Mouse (Mus musculus) left cerebral cortex, postnatal 4 days (tissue): Measurements from ENCODE around the gene Plxna2. TPM values are rescaled to one million over a fixed set of nuclear protein-coding genes. Genes with fewer than 3 reads are reported as not detected.

Experiments used
- DNase-seq: peaks from one replicate; pipeline ENCODE4 v3.0.0-alpha.2; 2022
- intact Hi-C: fragments of 180-260 bp; cut with DNase I; formaldehyde crosslinking; loops from one replicate; pipeline ENCODE4 v1.15.1; 2025
- total RNA-seq, 2 experiments: library from RNA; stranded (reverse); gene quantifications; 2 replicates each; pipeline ENCODE4 v1.2.3; 2021

Plxna2 gene
- total RNA-seq, 2 experiments from 2014 or later, result 132 to 134 TPM

DNA sequence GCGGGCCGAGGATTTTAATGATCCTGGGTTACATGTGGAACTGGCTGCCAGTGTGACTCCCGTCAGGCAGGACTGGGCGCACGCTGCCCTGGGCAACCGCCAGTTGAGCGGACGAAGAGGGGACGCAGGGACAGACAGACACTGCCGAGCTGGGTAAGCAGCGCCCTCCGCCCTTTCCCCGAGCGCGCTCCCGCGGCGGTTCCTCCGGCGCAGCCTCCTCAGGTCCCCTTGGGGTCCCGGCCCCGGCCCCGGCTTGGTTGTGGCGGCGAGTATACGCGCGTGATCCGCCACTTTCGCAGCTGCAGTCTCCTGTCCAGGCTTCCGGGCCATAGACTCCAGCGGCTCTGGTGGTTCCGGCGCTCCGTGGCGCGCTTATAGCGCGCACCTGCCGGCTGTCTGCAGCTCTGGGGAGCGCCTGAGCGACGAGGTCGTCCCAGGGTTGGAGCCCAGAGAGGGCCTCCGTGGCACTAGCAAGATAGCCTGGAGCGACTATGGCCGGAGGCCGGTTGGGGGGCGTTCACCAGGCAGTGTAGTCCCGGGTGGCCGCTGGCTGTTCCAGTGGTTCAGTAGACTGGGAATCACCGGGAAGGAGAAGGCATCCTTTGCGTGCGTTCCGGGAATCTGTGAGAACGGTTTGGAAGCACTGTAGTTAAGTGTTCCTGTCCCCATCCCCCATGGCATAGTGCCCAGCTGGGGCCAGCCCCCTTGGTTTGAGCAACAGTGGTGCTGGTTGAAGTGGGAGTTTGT, 2.4 kb downstream of the Plxna2 start:
- intact Hi-C loops, result loop anchor here (10.0 kb wide), 3 partner anchors 104 to 1046 kb away; no protein-coding TSS in a partner anchor
- peak; percentile 73 for DNase-seq

DNA sequence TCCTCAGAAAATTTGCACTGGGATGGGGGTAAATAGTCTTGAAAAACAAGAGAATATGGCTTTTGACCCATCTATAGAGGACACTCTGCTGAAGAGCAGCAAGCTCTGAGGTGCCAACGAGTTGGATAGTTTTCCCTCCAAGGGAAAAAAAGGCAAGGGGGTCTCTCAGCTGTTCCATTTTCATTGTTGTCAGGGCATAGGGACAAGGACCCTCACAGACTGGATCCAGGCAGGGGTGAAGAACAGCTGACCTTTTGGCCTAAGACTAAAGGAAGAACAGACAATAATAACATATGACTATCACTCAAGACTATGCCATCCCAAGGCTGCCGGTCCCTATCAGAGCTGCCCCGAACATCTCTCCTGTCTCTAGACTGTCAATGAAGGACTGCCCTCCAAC, 4.2 kb downstream of the Plxna2 start:
- intact Hi-C loops, result loop anchor here (10.0 kb wide), 3 partner anchors 103 to 1047 kb away; no protein-coding TSS in a partner anchor
- DNase-seq, result no peak

DNA sequence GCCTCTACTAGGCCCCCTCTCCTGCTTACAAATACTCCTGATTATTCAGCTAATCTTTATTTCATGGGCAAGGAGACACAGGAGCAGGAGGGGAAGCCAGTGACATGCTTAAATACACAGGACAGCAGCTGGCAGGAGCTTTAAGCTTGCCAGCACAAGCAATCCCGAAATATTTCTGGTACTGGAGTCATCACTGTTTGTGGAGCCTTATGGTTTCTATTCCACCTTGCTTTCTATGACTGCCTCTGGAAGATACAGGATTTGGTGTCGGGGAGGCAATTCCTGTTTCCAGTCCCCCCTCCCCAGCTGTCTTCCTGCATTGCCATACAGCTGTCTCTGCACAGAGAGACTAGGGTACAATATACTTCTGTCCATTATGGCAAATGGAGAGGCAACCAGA, 4.7 kb downstream of the Plxna2 start:
- DNase-seq, result no peak
- intact Hi-C loops, result loop anchor here (10.0 kb wide), 3 partner anchors 102 to 1048 kb away; no protein-coding TSS in a partner anchor

DNA sequence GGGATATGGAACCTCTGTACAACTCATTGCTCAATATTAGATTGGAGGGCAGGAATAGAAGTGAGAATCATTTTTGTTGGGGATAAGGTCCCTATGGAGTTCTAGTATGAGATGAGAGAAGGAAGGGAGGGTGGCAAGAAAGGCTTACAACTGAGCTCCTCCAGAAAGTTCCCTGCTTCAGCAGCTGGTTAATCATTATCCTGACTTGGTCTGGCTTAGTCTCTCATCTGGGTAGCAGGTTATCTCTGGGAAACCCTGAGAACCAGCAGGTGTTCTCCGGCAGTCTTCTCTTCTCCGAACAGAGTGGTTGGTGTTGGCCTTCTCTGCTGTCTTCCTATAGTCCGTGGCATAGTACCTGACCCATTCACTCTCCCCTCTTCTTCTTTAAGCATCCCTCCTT, 5.6 kb downstream of the Plxna2 start:
- intact Hi-C loops, result loop anchor here (10.0 kb wide), 3 partner anchors 101 to 1049 kb away; no protein-coding TSS in a partner anchor
- no peak for DNase-seq

DNA sequence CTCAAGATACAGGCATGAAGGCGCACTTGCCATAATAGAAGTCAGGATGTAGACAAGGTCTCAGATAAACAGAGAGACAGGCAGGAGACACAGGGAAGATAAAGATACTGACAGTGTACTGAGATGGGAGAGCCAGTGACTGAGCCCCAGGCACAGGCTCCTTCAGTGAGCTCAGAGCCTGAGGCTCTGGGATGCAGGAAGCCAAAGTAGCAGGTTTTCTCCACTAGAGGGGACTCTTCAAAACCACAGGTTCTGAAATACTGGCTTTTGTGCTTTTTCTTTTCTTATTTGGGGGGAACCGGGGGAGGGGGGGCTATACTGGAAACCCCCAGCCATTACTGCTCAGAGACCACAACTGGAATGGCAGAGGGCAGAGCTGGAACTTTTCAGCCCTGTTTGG, 6.4 kb downstream of the Plxna2 start:
- DNase-seq, result peak; percentile 19
- intact Hi-C loops, result loop anchor here (10.0 kb wide), 3 partner anchors 100 to 1050 kb away; no protein-coding TSS in a partner anchor

DNA sequence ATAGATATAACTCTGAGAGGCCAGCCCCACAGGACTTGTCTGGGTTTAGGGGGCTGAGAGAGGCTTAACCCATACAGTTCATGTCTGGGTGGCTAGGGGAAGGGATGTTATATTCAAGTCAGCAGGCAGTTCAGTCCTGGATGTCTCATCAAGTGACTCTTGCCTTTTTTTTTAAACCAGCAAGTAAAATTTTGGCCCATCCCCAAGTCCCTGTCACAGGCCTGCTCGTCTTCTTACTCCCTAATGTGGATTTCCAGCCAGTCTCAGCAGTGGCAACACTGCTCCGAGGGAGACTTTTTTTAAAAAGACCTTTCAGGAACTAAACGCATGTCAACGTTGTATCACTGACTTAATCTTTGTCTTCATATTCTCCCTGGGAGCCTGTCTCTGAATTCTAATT, 7.0 kb downstream of the Plxna2 start:
- intact Hi-C loops, result loop anchor here (10.0 kb wide), 3 partner anchors 100 to 1050 kb away; no protein-coding TSS in a partner anchor
- DNase-seq, result peak; percentile 20

DNA sequence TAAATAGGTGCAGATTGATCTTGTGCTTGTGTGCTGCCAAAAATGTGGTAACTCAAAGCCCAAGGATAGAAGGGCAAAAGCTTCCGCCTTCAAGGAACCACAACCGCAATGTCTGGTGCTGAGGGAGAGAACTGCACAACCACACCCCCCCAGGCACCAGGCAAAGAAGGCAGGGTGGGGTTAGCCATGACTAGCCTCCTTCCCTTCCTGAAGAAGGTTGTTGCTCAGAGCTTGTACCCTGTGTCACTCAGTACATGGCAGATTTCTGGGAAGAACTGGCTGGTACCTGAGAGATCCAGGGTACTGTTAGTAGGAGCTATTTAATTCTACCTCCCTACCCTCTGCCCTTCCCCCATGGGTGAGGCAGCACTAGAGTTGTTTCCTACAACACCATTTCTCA, 8.1 kb downstream of the Plxna2 start:
- DNase-seq, result no peak
- intact Hi-C loops, result loop anchor here (10.0 kb wide), 3 partner anchors 99 to 1051 kb away; no protein-coding TSS in a partner anchor

DNA sequence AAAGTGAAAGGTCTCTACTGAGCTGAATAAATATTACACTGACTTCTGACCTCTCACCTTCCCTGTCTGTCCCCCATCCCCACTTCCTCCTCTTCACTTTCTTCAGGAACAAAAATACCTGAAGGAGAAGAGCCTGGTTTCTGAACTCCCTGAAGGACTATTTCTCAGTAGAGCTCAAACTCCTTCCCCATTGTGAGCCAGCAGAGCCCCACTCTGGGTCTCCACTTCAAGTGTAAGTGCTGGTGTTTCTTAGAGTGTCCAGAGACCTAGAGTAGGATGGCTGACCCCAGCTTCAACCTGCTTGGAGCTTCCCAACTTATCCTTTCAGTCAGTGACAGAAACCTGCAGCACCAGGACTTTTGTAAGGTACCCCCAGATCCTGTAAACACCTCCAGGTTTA, 9.3 kb downstream of the Plxna2 start:
- intact Hi-C loops, result loop anchor here (10.0 kb wide), 3 partner anchors 98 to 1052 kb away; no protein-coding TSS in a partner anchor
- no peak for DNase-seq

DNA sequence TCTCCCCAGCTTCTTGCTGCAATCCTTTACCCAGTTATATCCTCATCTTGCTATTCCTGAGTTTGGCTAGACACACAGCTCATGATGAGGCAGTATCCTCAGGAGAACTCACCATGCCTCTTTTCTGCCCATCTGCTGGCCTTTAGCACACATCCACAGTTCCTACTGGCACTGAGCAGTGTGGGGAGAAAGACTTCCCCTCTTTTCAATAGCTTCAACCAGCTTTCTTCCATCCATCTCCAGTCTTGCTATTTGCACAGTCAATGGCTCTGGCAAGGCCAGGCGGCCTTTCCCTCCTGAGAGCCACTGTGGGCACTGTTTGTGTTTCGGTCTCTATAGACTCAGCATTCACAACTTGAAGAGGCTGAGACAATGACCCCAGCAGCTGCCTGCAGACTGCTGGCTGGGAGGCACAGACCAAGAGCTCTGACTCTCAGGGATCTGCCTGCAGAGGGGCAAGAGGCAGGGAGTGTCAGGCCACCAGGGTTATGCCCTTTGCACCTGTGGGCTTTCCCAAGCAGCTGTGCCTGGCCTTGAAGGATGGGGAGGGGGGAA, 11.2 kb downstream of the Plxna2 start:
- intact Hi-C loops, result loop anchor here (10.0 kb wide), 3 partner anchors 96 to 1054 kb away; no protein-coding TSS in a partner anchor
- DNase-seq, result peak; percentile 36

DNA sequence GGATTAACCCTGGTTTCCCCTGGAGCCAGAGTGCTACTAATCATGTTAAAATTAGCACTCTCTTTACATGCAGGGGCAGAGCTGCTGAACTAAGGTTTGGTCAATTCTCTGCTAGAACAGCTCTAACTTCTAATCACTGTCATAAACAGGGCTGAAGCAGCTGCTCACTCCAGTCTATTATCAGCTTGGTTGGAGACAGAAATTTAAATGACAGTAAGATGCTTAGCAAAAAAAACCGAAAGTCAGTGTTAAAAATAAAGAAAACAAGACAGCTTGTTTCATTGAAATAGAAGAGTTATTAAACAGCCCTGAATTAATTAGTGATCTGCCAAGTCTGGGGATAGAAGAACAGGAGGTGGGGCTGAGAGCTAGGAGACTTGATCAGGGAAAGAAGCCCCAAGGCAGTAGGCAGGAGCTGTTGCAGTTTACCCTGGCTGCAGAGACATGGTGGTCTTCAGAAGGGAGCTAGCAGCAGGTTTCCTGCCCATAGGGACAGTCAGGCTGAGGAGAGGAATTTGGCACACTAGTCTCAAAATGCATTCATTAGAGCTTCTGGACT, 12.6 kb downstream of the Plxna2 start:
- DNase-seq, result no peak
- intact Hi-C loops, result loop anchor here (10.0 kb wide), 1 partner anchor 314 kb away; no protein-coding TSS in a partner anchor

DNA sequence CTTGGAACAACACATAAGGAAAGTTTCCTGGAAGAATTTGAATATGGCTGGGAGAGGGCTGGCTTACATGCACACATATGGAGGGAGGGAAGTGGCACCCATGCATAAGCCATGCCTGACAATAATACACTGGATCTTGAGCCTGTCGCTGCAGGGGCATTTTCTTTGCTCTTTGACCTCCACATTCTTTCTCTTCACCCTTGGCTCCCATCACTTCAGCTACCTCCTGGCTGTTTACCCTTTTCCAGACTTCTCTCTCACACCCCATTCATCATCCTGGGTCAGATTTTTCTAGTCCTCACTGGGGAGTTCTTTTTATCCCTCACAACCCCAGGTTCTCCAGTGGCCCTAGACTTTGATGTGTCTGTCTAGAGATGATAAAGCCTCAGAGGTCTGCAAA, 13.6 kb downstream of the Plxna2 start:
- intact Hi-C loops, result loop anchor here (10.0 kb wide), 1 partner anchor 313 kb away; no protein-coding TSS in a partner anchor
- no peak for DNase-seq

DNA sequence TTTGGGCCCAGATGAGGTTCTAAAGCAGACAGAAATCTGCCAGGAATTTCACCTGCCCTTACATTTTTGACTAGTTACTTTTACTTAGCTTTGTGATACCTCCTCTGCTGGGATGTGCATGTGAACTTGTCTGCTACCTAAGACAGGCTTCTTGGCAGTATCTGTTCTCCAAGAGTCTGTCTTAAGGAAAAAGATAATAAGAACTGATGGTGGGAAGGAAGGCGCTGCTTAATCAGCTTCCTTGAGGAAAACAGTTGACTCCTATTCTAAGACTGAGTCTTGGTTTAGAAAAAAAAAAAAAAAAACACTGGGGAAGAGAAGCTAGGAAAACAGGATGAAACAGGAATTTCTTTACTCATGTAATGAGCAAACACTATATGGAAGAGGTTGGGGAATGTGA, 14.0 kb downstream of the Plxna2 start:
- DNase-seq, result no peak
- intact Hi-C loops, result loop anchor here (10.0 kb wide), 1 partner anchor 313 kb away; no protein-coding TSS in a partner anchor

DNA sequence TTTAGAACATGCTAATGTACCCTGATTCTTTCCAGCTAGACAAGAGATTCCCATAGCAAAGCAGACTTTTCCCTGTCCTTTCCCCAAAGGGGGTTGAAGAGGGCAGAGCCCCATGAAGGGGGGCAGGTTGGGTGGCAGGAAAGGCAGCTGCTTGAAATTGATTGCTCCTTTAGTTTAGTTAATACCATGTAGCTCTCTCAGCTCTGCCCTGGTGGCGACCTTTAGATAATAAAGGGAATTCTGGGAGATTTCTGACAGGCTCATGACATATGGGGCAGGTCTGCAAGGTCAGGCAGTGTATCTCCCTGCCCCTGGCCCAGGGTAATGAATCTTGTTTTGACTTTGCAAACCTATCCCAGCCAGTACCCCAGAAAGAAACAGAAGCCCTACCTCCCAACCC, 17.4 kb downstream of the Plxna2 start:
- DNase-seq, result no peak
- intact Hi-C loops, result loop anchor here (10.0 kb wide), 1 partner anchor 309 kb away; no protein-coding TSS in a partner anchor

DNA sequence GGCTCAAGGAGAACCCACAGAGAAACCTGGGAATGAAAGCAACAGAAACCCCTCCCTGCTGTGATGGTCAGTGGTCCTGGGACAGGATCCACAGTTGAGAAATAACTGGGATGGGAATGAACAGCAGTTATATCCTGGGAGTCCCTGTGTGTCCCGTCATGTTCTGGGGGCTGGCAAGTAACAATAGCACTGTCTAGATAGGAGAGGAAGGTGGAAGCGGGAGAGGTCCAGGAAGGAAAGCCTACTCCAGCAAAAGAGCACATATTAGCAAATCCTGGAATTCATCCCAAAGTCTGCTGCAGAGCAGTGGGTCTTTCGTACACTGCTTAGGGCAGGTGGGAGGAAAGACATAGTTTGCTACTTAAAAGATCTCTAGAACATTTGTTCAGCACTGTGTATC, 17.9 kb downstream of the Plxna2 start:
- intact Hi-C loops, result loop anchor here (10.0 kb wide), 1 partner anchor 309 kb away; no protein-coding TSS in a partner anchor
- no peak for DNase-seq

DNA sequence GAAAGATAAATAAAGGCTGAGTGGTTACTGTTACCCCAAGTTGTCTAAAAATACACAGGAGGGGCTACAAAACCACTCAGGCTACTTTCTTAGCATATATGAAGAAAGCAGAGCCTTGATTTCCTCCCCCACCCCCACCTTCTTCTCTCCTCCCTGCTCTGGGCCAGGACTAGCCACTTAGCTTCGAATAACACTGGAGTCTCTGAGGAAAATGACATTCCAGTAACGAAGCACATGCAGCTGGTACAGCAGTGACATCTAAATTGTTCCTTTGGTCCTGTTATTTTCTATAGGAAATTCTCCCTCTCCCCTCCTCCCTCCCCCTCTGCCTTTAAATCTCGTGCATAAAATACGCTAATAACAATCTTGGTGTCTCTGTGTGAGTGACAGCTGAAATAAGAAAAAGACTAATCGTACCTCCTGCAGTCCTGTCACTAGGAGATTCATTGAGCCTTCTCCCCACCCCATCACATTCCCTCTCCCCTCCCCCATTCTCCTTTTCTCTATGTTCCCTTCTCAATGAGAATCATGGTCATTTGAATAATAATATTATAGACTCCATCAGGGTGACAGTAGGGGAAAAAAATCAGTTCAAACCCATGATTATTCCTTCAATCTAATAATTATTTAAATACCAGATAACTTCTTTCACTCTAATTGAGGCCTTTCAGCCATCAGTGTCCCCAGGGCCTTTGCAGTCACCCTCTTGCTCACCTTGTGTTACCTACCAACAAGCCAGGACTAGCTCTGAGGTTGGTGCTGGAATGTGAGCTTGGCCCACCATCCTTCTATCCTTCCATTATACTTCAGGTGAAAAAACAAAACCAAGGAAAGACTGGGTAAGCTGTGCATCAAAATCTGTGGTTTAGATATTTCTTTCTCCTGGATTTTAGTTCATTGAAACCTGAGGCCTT, 19.6 kb downstream of the Plxna2 start:
- intact Hi-C loops, result loop anchor here (10.0 kb wide), 1 partner anchor 307 kb away; no protein-coding TSS in a partner anchor
- DNase-seq, result no peak

DNA sequence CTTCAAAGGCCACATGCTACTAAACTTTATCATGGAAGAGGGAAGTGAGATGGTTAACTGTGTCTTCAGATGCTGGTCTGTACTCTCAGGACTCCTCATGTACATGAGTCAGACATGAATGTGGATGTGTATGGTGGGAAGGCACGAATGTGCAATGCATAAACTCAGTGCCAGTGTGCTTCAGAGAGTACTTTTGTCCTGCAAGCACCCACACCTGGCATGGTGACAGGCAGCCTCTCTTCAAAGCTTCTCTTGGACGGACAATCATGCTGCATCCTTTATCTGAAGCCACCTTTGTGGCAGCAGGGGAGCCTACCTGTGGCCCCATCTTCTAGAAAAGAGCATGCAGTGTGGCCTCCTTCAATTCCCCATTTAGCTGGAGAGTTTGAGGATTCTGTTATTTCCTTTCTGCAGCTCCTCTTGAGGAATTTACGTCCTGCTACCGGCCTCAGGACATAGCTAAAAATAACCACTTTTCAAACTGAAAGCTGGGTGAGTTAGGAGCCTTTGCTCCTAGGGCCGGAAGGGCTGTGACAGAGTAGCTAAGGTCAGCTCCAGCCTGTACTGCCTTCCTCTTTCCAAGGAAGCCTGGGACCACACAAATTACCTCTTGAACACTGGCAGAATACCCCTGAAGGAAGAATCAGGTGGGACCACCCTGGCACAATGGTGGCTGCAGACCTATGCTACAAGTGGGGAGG, 23.7 kb downstream of the Plxna2 start:
- no peak for DNase-seq
- intact Hi-C loops, result no loop called here

DNA sequence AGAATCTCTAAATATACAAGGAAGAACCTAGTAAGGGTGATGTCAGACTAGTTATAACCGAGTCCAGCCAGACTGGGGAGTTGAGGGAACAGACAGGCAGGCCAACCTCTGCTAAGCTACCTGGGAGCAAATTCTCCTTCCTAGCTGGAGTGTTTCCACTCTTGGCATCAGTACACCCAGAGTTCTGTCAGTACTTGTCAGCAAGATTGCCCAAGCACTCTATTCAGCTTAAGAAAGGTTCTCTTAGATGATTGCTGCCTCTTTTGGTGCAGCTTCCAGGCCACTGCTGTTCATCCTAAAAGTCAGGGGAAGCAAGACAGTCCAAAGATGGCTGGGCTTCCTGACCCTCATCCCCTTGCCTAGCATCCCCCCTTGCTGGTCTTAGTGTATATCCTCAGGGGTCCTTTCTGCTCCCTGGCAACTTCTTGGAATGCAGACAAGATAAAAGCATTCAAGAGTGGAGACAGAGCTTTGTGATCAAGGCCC, 24.3 kb downstream of the Plxna2 start:
- intact Hi-C loops, result no loop called here

DNA sequence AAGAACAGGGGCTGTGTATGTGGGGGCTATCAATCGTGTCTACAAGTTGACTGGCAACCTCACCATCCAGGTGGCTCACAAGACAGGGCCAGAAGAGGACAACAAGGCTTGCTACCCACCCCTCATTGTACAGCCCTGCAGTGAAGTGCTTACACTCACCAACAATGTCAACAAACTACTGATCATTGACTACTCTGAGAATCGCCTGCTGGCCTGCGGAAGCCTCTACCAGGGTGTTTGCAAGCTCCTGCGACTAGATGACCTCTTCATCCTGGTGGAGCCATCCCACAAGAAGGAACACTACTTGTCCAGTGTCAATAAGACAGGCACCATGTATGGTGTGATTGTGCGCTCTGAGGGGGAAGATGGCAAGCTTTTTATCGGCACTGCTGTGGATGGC, 25.9 kb downstream of the Plxna2 start:
- intact Hi-C loops, result no loop called here
- DNase-seq, result no peak

More for the DNA sequence above, 24.3 kb downstream of the Plxna2 start:
- DNase-seq, result no peak

DNA sequence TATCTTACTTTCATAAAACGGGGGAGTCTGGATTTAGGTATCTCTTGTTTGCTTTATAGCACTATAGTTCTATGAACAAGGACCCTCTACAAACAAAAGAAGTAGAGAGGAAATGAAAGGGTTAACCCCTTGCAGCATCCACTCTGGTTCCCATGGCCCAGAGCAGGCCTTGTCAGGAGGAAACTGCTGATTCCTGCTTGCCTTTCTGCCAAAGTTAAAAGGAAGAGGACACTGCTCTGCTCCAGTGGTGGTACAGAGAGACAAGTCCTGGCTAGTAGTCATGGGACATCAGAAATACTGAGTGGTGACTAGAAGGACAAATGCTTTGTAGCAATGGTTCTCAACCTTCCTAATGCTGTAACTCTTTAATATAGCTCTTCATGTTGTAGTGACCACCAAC, 27.9 kb downstream of the Plxna2 start:
- intact Hi-C loops, result no loop called here

More for the DNA sequence above, 27.9 kb downstream of the Plxna2 start:
- DNase-seq, result no peak
